Mouse (Mus musculus) adrenal gland, adult (tissue): ENCODE results near the gene Zcchc12.

ENCODE experiments used
- DNase-seq, 2 experiments: peaks; one replicate each; pipeline ENCODE4 v3.0.0; 2022 to 2023; ENCODE audit warnings: low spot score in 1 of 2; ENCODE audit not compliant: inconsistent age in 2 of 2

The Zcchc12 gene

DNA sequence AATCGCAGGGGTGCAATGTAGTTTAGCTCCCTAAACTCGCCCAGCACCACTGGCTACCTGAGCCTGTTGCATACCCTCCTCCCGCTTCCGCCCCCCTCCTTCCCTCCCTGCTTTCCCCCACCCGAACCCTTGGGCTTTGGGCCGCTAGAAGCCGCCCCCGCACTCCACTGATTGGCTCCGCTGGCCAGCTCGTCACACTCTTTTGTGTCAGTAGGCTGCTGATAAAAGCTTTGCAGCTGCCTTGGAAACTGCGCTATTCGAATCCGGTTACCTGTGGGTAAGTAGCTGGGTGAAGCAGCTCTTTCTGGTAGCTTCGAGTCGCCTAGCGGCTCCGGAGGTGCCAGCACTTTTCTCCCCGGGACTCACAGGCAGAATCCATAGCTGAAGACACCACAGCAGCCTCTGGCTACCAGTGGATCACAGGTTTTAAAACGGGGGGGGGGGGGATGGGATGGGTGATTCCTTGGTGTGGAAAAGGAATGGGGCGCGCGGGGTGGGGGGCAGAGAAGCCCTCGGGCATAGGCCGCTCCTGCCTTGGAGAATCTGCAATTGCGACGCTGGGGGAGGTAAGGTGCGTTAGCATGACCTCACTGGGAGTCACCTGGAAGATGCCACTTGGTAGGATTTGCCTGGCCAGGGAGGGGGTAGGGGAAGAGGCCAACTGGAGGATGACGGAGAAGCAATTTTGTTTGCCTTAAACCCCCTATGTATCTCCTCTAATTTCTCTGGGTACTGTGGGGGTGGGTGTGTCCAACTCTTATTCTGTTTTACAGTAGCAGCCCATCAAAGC, at the start of gene Zcchc12:
Gene Zcchc12 (plus strand): TSS at position 169 of the 790 bp plus-strand sequence.
- DNase-seq: peak; percentile 6 to 42

DNA sequence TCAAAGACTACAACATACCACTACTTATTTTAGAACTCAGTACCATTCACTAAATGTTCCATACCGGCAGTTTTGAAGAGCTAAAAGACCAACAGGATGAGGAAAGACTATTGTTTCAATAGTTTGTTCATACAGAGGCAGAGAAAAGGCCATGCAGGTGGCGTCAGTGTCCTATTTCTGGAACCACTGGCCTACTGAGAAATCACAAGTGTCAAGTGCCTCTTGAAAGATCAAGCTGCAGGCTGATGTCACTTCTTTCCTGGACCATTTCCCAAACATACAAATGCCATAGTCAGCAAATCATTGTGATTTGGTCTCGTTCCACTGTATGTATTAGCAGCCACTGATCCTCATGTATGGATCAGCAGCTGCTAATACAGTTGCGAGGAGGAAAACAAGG, 49.0 kb upstream of the Zcchc12 start:
- no peak for DNase-seq

DNA sequence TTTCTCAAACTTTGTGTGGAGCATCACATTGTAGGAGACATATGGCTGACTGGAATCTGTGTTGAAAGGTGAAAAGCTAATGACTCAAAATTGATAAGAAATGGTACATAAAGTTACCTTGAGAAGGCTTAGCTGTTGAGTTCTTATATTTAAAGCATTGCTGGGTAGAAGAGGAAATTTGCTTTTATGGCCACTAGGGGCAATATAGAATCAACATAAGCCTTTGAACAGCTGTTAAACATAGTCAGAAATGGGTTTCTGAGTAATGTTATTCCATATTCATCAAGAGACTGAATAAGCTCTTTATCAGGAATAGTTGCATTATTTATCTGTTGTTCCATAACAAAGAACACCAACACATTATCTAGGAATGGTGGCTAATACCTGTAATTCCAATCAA, 45.6 kb upstream of the Zcchc12 start:
- DNase-seq: no peak

DNA sequence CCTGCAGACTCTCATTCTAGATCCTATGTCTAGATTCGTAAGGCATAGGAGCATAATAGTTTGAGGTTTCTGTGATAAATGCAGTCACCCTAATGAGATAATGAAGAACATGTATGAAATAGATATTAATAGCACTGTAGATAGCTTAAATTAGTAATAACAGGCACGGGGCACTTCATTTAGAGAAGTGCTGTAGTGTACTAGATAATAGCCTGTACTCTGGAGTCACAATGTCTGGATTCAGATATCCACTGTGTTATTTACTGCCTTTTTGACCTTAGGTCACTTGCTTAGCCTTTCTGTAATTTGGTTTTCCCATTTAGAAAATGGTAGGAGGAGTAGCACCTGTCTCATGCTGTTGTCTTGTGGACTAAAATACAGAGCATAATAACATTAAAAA, 39.0 kb upstream of the Zcchc12 start:
- DNase-seq: no peak

GRCm38 (mm10) chrX:36161567-36161966, 34.1 kb upstream of the Zcchc12 start:
- no peak for DNase-seq

DNA sequence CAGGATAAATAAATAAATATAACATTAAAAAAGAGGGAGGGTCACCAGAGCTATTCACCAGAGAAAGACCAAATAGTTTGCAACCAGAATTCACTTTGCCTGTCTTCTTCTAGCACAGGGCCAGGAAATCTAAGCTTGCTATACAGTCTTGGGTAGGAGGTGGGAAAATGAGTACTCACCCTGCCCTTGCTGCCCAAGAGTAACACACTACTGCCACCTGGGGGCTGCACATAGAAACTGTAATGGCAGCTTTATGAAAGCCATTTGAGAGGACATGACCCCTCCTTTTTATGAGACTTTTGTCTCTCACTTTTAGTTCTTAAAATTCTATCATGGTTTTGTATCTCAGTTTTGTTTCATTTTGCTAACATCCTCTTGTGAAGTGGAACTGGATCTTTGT, 12.1 kb upstream of the Zcchc12 start:
- peak; percentile 18 to 70 for DNase-seq

DNA sequence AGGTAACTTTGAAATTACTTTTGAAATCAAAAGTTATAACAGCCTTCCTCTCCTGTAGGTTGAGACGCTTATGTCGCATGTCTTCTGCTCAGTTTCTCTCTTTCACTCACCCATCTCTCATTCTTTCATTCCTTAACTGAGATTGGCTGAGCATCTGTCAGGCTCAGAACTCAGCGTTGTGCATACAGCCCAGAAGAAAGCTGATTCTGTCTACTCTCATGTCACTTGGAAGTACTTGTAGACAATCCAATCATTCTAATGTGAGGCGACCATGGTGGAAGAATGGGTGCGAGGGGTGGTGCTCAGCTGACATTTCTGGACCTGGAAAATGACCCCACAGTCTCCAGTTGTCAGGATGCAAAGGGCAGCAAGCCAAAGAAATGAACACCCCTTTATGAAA, 9.7 kb upstream of the Zcchc12 start:
- DNase-seq: no peak

DNA sequence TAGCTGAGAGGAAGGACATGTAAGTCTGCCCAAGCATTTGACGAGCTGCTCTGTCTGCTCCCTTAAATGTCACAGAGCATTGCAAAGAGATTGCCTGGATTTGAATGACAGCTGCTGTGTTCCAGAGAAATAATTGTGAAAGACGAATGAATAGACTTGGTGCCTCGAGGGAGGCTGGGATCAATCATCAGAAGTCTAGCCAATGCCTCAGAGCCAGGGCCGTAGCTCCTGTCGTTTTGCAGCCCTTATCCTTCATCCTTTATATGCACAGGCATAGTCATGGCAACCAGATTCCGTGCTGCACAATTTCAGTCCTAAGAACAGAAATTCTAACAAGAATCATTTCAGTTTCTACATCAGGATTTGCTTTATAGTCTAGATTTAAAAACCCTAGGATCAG, 9.3 kb upstream of the Zcchc12 start:
- no peak for DNase-seq

DNA sequence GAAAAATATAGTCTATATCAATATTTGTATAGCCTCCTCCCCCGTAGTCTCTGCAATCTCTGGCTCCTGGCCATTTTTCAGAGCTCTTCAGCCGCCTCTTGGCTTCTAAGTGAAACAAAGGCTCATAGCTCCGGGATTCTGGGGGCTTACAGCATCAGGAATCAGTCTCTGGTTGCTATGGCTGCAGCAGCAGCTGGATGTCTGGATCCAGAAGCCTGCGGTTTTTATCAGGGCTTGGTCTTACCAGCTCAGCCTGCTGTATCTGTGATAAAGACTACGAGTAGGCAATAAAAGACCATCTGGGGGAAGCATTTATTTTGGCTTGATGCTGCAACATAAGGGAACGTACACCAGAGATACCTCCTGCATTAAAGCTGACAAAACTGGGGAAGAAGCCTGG, 1.8 kb upstream of the Zcchc12 start:
- no peak for DNase-seq

DNA sequence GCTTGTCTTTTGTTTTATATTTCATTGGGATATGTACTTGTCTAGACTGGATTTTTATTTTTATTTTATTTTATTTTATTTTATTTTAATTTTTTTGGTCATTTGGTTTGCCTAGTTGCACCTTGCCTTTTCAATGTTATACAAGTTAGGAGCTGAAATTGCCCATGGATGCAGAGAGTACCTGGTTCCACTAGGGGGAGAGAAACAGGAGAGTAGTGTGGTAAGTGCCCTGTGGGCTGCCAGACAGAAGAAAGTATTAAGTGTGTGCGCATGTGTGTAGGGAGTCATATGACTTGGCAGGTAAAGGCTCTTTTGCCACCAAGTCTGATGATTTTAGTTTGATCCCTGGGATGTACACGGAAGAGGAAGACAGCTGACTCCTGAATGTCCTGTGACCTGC, 13.8 kb downstream of the Zcchc12 start:
- DNase-seq: no peak

DNA sequence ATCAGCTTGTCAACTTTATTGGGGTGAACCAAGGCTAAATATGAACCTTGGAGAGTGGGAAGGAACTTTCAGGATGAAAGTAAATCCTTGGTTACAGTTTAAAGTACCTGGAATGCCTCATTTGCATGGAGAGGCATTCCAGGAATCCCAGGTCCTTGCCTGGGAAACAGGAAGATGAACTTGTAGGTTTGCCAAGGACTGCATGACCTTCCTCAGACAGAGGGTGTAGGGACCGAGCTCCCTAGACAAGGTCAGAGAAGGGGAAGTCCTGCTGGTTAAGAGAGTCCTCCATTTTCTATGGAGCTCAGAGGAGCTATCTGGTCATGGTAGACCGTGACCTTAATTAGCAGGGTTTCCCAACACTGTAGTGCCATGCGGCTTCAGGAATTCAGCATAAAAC, 15.5 kb downstream of the Zcchc12 start:
- peak in 1 of 2 experiments; percentile 65 for DNase-seq

DNA sequence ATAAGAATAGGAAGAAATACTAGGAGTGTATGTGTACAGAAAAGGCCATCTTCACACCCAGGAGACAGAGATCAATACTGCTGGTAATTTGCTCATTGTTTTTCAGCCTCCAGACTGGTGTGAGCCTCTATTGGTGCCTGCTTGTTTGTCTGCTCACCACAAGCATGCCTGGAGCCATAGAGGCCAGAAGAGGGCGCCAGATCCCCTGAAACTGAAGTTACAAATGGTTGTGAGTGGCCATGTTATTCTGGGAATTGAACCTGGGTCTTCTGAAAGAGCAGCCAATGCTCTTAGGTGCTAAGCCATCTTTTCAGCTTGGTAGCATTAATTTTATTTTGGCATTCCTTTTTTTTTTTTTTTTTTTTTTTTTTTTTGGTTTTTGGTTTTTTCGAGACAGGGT, 25.7 kb downstream of the Zcchc12 start:
- DNase-seq: no peak

- peak; percentile 68 to 90 for DNase-seq
These were observed 30.1 kb downstream of the Zcchc12 start for GRCm38 (mm10) chrX:36225777-36226176.

GRCm38 (mm10) chrX:36226577-36226976, 30.9 kb downstream of the Zcchc12 start:
- peak; percentile 20 to 74 for DNase-seq

DNA sequence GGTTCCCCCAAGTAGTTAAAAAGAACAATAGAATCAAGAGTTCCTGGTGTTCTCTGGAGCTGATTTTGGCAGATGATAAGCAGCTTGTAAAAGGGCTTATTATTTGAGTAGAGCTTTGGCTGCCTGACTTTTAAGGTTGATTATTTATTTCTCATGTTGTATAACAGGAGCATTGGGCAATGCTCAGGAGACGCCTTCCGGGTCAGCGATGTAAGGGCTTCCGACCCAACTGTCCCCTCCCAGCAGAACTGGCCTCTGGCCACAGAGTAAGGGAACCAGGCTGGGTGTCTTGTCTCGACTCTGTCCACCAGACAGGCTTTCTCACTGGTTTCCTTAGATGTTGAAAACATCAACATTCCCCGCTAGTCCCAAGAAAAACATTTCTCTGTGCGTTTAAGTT, 33.2 kb downstream of the Zcchc12 start:
- DNase-seq: peak; percentile 5 to 33

- no peak for DNase-seq
These were observed 33.6 kb downstream of the Zcchc12 start for GRCm38 (mm10) chrX:36229273-36229672.

GRCm38 (mm10) chrX:36235652-36236051, 39.9 kb downstream of the Zcchc12 start:
- no peak for DNase-seq
